Mouse (Mus musculus) brain, embryonic 14.5 days (tissue): ENCODE measurements around the gene Ccnd1.
A peak's percentile ranks its signal among the peaks of the same experiment; 100 is the strongest.

ENCODE experiments used
- CTCF ChIP-seq: fragments of 200-500 bp; IDR thresholded peaks from 2 replicates; pipeline ENCODE4 v1.5.1; 2012; ENCODE audit warnings: inconsistent platforms, mild to moderate bottlenecking, moderate library complexity, borderline replicate concordance; ENCODE audit not compliant: insufficient read depth, insufficient read length; ENCODE audit errors: extremely low read depth
- POLR2A ChIP-seq: fragments of 200-500 bp; IDR thresholded peaks from 2 replicates; pipeline ENCODE4 v1.6.1; 2012; ENCODE audit warnings: mild to moderate bottlenecking, inconsistent platforms, borderline replicate concordance; ENCODE audit not compliant: poor library complexity, insufficient read depth, insufficient read length, severe bottlenecking; ENCODE audit errors: extremely low read depth

- 0 out of 2 replicates have a peak, but pooled peaks have one; percentile 5 for TF ChIP-seq CTCF
- TF ChIP-seq POLR2A, result peak; percentile 66
Observed at GRCm38 (mm10) chr7:144939344-144940002, at the start of gene Ccnd1.
